Mouse (Mus musculus) layer of hippocampus, postnatal 36 days (tissue): ENCODE measurements around the gene Gm44503. TPM values are rescaled to one million over a fixed set of nuclear protein-coding genes. Genes with fewer than 3 reads are reported as not detected.

Experiments used
- DNase-seq, 2 experiments: peaks; one replicate each; pipeline ENCODE4 v3.0.0; 2022
- total RNA-seq, 2 experiments: library from RNA; stranded (reverse); gene quantifications; 2 replicates each; pipeline ENCODE4 v1.2.3; 2021

Gm44503 gene
- under 1 TPM; 0.27 to 0.33 TPM for total RNA-seq

- peak; percentile 64 to 68 for DNase-seq
These were observed at the start of gene Gm44503, which contains the start of gene Dyx1c1 for GRCm38 (mm10) chr9:72958521-72959450. TSS of gene Gm44503 (plus strand) at chr9:72958852. TSS of gene Dyx1c1 (plus strand) at chr9:72958785.

- no peak for DNase-seq
These were observed 47.3 kb upstream of the Gm44503 start for GRCm38 (mm10) chr9:72911381-72911780.

GRCm38 (mm10) chr9:72913551-72913950, 45.1 kb upstream of the Gm44503 start:
- DNase-seq: no peak

- DNase-seq: no peak
These were observed 42.9 kb upstream of the Gm44503 start for GRCm38 (mm10) chr9:72915728-72916127.

- no peak for DNase-seq
These were observed 35.6 kb upstream of the Gm44503 start for GRCm38 (mm10) chr9:72923068-72923467.

GRCm38 (mm10) chr9:72925021-72925934, 33.4 kb upstream of the Gm44503 start, which contains the start of gene Pygo1:
TSS of gene Pygo1 (plus strand) at chr9:72925645.
- peak; percentile 60 to 62 for DNase-seq

- DNase-seq: no peak
These were observed 32.8 kb upstream of the Gm44503 start for GRCm38 (mm10) chr9:72925935-72926258.

- peak; percentile 77 to 78 for DNase-seq
These were observed 27.4 kb upstream of the Gm44503 start for GRCm38 (mm10) chr9:72931166-72931790.

- no peak for DNase-seq
These were observed 23.3 kb upstream of the Gm44503 start for GRCm38 (mm10) chr9:72935309-72935708.

GRCm38 (mm10) chr9:72936301-72936700, 22.4 kb upstream of the Gm44503 start:
- DNase-seq: no peak

- no peak for DNase-seq
These were observed 15.2 kb upstream of the Gm44503 start for GRCm38 (mm10) chr9:72943424-72943823.

GRCm38 (mm10) chr9:72944286-72944685, 14.4 kb upstream of the Gm44503 start:
- DNase-seq: no peak

GRCm38 (mm10) chr9:72947010-72947409, 11.6 kb upstream of the Gm44503 start:
- no peak for DNase-seq

GRCm38 (mm10) chr9:72949572-72949971, 9.1 kb upstream of the Gm44503 start:
- no peak for DNase-seq

- no peak for DNase-seq
These were observed 3.9 kb upstream of the Gm44503 start for GRCm38 (mm10) chr9:72954746-72955145.

GRCm38 (mm10) chr9:72955546-72955945, 3.1 kb upstream of the Gm44503 start:
- no peak for DNase-seq

- no peak for DNase-seq
These were observed 2.7 kb downstream of the Gm44503 start for GRCm38 (mm10) chr9:72961346-72961745.

GRCm38 (mm10) chr9:72961959-72962358, 3.3 kb downstream of the Gm44503 start:
- DNase-seq: no peak

GRCm38 (mm10) chr9:72968349-72969061, 9.9 kb downstream of the Gm44503 start:
- DNase-seq: peak; percentile 79 to 83

- DNase-seq: no peak
These were observed 11.2 kb downstream of the Gm44503 start for GRCm38 (mm10) chr9:72969874-72970273.

- peak; percentile 25 to 27 for DNase-seq
These were observed 13.8 kb downstream of the Gm44503 start for GRCm38 (mm10) chr9:72972435-72972834.

- DNase-seq: no peak
These were observed 14.3 kb downstream of the Gm44503 start for GRCm38 (mm10) chr9:72972984-72973383.
